Mouse (Mus musculus) left cerebral cortex, postnatal 25 days (tissue): Measurements from ENCODE around the gene Clec16a. TPM values are rescaled to one million over a fixed set of nuclear protein-coding genes. Genes with fewer than 3 reads are reported as not detected.

ENCODE experiments used
- DNase-seq, 2 experiments: peaks; one replicate each; pipeline ENCODE4 v3.0.0; 2022; ENCODE audit warnings: low spot score in 2 of 2, mixed read lengths in 1 of 2
- intact Hi-C: fragments of 180-260 bp; cut with DNase I; formaldehyde crosslinking; loops from one replicate; pipeline ENCODE4 v1.15.1; 2025
- total RNA-seq, 2 experiments: library from RNA; stranded (reverse); gene quantifications; 2 replicates each; pipeline ENCODE4 v1.2.3; 2021

Clec16a gene
- total RNA-seq, 2 experiments from 2014 or later = 89.7 to 91.1 TPM

DNA sequence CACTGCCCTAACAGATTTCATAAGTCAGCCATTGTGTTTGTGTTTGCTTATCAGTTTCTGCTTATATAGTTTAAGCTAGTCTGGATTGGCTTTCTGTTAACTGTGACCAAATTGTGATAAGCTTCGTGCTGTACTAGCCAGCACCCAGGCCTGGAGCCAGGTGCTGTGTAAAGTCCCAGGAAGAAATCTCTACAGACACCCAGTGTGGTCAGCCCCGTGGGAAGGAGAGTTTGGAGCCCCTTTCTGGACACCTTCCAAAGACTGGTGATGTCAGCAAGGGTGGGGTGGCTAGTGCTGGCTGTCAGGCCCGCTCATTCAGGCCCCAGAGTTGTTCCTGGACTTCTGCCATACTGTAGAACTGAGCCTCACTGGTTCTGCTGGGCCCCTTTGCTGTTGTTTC is 83.8 kb downstream of the Clec16a start:
- DNase-seq = no peak
- intact Hi-C loops = no loop called here

DNA sequence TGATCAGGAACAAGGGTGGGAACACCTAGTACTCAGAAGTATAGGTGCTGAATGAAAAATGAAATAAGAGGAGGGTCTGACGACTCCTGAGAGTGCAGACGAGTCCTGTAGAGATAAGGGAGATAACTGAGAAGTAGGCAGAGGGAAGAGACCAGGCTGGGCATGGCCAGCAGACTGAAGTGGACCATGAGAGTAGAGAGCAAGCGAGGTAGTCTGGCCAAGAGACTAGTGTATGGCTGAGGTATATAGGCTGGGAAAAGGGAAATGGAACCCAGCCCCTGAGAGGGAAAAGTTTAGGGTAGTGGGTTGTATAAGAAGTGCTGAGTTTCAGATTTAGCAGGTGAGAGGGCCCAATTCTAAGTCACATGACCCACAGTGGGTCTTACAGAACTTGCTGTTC is 84.2 kb downstream of the Clec16a start:
- intact Hi-C loops = no loop called here
- DNase-seq = no peak

DNA sequence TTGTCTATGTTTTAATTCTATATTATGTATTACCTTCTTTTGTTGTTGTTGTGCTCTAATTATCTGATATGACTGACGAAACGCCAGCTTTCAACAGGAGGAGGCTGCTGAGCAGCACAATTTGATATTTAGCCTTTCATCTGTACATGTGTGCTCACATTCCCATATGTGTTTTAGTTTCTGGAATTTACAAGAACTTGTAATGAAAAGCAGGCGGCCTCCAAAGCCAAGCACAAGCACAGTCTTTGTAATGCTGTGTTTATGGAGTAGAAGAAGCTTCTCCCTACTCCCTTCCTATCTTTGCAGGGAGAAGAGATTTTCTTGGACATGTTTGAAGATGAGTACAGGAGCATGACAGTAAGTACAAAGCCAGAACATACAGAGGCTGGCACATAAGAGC is 89.8 kb downstream of the Clec16a start:
- intact Hi-C loops = no loop called here
- no peak for DNase-seq

DNA sequence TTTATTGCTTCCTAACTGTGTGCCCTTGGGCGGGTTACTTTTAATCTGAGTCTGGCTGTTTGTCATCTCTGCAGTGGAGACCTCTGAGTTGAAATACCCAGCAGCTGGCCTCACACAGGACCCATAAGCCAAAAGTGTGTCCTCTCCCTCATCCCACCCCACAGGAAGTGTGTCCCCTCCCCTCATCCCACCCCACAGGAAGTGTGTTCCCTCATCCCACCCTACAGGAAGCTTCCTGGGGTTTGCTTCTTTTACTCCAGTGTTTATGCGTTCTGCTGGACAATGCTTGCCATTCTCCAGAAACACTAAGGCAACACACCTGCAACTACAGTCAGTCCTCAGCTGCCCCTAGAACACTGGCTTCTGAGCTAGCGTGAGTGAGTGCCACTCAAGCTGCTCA is 92.8 kb downstream of the Clec16a start:
- DNase-seq = no peak
- intact Hi-C loops = no loop called here

DNA sequence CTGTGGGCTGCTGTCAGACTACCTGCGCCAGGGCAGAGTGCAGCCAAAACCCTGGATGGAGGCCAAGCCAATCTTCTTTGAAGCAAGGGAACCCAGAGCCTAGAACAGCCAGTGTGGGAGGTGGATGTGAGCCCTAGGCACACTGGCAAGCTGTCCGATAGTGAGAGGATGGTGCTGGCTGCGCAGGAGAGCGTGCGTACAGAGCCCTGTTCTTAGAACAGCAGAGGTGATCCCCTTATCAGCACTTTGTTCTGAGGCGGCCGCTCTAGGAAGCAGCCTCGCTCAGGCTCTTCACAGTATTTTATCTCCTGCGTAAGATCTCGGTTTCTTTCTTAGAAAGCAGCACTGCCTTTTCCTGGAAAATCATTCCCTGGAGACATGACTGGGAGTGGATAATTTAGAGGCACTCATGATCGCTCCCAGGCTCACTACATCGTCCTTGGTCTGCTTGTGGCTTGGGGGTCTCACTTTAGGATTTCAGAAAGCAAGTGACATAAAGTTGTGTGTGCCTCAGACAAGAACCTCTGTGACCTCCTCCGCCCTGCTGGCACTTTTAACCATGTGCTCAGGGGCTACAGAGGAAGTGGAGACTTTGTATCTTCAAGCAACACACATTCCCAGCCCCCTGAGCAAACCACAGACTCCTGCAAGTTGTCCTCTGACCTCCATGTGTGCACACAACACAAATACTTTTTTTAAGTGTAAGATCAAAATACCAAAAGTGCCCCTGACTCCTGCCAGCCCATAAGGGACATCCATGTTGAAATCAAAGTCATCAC is 94.2 kb downstream of the Clec16a start:
- intact Hi-C loops = no loop called here
- DNase-seq = no peak

DNA sequence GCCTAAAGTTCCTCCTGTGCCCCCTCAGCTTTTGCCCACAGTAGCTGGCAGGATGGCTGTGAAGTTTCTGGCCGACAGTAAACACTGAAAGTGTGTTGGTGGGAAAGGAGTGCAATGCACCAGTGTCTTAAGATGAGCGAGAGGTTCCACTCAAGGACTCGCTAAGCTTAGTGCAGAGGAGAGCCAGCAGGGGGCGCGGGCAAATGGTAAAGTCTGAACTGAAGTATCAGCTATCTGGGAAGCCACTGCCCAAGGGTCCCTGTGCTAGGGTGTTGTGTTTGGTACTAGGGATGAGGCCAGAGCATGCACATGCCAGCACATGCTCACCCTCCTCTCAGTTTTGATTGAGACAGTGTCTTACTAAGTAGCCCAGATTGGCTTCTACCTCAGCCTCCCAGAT is 94.9 kb downstream of the Clec16a start:
- peak; percentile 72 to 79 for DNase-seq
- intact Hi-C loops = loop anchor here (2.0 to 5.0 kb wide), 2 partner anchors 147 to 205 kb away; partner anchors contain the start of genes Socs1 and Tnp2

DNA sequence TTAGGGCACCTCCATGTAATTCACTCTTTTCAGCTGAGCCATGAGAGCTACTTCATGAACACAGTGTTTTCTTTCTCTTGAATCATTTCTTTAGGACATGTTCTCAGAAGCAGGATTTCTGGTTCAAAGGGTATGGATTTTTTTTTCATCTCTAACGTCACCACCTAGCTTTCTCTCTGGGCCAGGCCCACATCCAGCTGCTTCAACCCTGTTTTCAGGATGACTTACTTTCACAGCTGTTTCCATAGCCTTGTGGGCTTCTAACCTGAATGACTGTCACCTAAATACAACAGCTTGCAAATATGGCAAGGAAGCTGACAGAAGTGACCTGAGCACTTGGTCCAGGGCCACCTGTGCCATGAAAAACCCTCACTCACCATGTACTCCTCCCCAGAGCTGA is 96.0 kb downstream of the Clec16a start:
- intact Hi-C loops = loop anchor here (2.0 to 5.0 kb wide), 2 partner anchors 146 to 204 kb away; partner anchors contain the start of genes Socs1 and Tnp2
- no peak for DNase-seq

DNA sequence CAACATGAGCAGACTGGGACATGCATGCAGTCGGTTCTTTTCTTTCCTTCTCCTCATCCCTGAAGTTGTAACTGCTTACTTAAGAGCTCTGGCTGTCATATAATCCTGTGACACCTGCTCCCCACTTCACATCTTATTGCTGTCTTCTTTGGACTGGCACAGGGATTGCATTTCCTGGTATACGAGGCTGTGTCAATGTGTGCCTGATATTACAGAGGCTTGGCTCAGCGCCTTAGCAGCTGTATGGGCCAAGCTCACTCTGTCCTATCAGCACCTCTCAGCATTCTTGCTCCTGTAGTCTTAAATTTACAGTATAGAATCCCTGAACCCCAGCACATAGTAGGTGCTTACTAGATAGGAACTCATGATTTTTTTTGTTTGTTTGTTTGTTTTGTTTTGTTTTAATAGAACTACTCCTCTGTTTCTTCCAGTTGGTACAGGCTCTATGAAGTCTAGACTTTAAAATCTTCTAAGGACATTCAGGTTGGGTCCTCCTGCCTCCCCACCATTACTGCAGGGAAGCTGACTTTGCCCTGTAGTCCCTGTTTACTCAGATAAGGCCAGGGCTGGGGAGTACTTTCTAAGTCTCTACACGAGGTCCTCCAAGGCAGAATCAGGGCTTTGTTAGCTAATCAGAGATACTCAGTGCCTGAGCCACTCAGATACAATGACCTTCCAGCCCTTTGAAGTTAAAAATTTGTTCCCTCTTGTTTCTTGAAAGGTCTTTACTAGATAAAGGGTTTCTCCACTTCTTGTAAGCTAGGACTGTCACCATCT is 97.9 kb downstream of the Clec16a start:
- intact Hi-C loops = loop anchor here (5.0 kb wide), 1 partner anchor 144 kb away; the partner anchor contains the start of genes Socs1 and Tnp2

DNA sequence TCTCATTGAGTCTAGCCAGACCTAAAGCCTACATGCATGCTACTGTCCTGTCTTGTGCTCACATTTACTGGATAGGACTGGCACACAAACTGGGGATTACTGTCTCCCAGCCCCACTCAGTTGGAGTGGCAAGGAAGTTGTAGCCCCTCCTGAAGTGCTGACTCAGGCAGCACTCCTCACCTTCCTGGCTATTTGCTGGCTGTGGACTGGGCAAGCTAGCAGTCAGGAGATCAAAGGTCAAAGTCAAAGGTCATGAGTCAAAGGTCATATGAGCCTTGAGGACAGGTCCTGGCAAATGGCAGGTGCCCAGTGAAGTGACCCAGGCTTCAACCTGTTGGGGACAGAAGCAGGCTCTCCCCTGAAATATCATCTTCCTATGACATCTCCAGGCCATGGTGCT is 99.1 kb downstream of the Clec16a start:
- DNase-seq = no peak
- intact Hi-C loops = loop anchor here (5.0 kb wide), 1 partner anchor 143 kb away; the partner anchor contains the start of genes Socs1 and Tnp2

More for the DNA sequence above, 97.9 kb downstream of the Clec16a start:
- DNase-seq = no peak

DNA sequence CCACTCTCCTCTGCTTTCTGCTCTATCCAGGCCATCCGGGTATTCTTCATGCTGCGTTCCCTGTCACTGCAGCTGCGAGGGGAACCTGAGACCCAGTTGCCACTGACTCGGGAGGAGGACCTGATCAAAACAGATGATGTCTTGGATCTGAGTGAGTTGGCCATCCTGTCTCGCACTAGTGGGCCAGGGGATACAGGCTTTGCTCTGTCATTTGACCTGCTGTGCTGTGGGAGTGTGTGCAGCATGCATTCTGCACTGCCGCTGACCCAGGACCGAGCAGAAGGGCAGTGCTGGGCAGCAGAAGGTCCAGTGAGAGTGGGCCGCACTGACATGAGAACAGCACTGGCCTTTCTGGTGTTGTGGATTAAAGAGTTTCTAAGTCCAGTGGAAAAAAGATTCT is 99.6 kb downstream of the Clec16a start:
- no peak for DNase-seq
- intact Hi-C loops = loop anchor here (5.0 kb wide), 1 partner anchor 143 kb away; the partner anchor contains the start of genes Socs1 and Tnp2

DNA sequence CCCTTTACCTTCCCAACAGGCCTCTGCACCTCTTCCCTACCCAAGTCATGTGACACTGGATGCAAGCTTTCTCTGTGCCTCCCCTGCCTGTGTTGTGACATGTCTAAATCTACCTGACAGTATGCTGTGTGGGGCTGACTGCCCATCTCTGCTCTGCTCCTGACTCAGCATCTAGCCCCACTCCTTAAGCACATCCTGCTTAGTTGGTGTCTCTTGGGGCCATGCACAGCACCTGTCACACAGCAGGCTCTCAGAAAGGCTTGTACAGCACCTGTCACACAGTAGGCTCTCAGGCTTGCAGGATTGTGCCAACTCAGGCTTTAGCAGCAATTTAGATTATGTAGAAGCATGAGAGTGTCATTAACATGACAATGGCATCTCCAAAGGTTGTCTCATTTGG is 106.7 kb downstream of the Clec16a start:
- DNase-seq = no peak
- intact Hi-C loops = no loop called here

DNA sequence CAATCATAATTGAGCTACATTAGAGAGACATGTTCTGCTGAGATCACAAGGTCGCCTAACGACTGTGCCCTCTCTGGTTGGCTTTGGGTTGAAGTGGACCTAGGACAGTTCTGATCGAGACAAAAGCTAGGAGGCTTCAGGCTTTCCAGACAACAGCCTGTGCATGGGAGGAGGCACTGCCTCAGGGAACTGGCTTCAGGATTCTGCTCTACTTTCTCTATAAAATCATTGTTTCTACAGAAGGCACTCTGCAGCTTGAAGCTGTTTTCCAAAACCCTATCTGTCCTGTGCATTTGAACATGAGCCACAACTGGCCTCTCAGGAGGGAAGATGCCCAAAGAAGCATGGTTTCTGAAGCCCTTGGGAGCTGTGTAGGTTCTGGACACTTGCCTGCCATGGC is 107.8 kb downstream of the Clec16a start:
- intact Hi-C loops = no loop called here
- peak in 1 of 2 experiments; percentile 54 for DNase-seq

DNA sequence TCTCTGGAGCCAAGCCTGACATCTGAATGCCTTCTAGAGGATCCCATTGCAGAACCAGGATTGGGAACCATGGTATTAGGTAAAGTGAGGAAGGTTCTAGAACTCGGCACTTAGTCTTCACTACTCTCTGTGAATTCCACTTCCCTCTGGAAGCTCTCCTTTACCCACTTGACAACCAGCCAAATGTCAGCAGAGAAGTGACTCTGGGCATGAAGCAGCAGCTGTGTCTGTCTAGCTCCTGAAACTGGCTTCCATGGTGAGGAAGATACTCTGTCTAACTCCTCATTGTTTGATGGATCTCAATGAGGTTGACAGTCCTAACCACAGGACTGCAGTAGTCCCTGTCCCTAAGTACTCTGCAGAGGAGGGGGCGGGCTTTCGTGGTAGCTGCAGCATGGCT is 110.1 kb downstream of the Clec16a start:
- DNase-seq = peak in 1 of 2 experiments; percentile 33
- intact Hi-C loops = no loop called here

DNA sequence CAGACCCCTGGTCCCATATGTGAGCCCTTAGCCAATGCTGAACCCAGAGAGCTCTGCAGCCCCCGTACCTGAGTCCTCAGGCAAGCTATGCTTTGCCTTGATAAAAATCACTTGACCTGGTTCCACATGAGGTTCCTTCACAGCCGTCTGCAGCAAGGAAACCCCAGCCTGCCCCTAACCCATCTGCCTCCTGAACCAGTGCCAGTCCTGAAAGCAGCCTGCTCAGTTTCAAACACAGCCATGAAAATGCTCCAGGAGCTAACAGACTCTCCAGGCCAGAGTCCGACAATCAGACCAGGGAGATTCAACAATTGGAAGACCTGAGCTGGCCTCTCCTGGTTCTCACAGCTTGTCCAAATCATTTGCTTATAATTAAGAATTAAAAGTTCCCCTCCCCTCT is 110.8 kb downstream of the Clec16a start:
- DNase-seq = peak in 1 of 2 experiments; percentile 19
- intact Hi-C loops = loop anchor here (2.0 kb wide), 1 partner anchor 29 kb away; no protein-coding TSS in a partner anchor

DNA sequence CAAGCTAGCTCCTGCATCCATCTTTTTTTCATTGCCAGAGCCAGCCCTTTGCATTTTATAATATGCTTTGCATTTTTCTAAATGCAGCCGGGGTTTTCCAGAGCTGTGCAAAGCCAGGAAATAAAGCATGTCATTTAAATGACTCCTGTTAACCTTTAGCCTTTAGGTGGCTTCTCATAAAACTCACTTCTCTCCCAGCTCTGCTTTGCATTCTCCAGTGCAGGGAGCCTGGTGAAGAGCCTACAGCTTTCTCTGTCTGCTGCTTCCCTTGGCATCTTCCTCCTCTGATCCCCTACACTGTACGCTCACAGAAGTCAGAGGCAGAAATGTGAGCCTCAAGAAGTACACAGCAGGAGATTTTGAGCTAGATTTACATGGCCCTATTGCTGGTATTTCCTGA is 111.3 kb downstream of the Clec16a start:
- DNase-seq = peak in 1 of 2 experiments; percentile 62
- intact Hi-C loops = loop anchor here (2.0 kb wide), 1 partner anchor 30 kb away; no protein-coding TSS in a partner anchor

DNA sequence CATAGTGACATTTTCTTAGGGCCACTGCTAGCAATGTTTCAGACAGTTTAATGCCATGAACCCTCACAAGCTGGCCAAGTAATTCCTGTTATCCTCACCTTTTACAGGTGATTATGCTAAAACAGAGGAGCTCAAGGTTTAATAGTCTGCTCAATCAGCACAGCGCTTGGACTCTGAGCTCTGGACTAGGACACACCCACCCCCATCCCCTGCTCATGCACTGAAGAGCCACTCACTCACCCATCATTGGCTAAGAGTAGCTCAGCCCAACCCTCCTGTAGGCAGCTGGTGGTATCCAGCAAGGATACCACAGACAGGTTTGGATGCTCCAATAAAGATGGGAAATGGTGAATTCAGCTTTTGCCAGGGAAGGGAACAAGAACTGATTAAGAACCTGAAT is 111.8 kb downstream of the Clec16a start:
- DNase-seq = no peak
- intact Hi-C loops = loop anchor here (2.0 kb wide), 1 partner anchor 30 kb away; no protein-coding TSS in a partner anchor

DNA sequence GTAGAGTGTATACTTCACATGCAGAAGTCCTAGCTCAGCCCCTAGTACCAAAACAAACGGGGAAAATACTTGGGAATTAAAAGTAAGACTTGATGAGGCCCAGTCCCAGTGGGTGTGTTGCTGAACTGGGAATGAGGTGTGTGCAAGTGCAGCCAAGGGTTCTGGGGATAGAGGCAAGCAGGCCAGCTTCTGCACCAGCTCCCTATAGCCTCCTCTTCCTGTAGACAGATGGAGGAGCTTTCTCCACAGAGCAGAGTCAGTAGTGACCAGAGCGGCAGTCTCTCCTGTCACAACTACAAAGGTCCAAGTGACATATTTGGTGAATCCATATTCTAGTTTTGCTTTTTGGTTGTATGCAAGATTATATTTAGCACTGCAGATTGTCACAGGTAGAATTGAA is 114.1 kb downstream of the Clec16a start:
- DNase-seq = no peak
- intact Hi-C loops = no loop called here

DNA sequence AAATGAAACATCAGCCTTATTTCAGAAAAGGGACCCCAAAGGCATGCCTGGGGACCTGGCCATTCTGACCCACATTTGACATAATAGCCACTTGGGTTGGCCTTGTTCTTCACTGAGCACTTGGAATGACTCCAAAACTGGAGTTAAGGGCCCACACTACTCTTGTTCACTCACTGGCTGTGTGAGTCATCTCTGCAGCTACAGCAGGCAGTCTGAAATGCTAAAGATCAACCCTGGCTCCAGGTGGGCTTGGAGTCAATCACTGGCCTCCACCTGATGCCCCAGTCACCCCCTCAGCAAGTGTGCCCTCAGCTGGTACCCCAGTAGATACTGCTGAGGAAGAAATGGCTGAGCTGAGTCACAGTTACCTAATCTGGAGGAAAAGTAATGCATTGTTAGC is 115.4 kb downstream of the Clec16a start:
- intact Hi-C loops = loop anchor here (5.0 kb wide), 1 partner anchor 127 kb away; the partner anchor contains the start of genes Socs1 and Tnp2
- peak in 1 of 2 experiments; percentile 53 for DNase-seq

DNA sequence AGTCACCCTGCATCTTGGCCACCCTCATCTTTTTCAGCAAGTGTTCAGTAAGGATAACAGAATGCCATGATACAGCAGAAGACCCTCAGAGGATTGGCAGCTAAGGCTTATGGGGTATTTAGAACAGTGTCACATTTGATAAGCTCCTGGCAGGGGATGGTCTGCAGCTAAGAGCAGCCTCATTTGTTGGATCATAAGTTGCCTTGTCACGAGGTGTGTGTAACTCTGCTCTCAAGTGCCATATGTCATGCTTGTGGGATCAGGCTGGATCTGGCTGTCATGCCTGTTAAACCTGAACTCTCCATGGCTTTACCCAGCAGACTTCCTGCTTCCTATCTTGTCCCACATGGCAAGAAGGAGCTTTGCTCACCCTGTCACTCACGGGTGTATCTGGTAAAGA is 116.2 kb downstream of the Clec16a start:
- intact Hi-C loops = loop anchor here (5.0 kb wide), 1 partner anchor 126 kb away; the partner anchor contains the start of genes Socs1 and Tnp2

More for the DNA sequence above, 116.2 kb downstream of the Clec16a start:
- DNase-seq = no peak
